Mouse (Mus musculus): ENCODE results near the gene Bcar1.

Bcar1 gene

DNA sequence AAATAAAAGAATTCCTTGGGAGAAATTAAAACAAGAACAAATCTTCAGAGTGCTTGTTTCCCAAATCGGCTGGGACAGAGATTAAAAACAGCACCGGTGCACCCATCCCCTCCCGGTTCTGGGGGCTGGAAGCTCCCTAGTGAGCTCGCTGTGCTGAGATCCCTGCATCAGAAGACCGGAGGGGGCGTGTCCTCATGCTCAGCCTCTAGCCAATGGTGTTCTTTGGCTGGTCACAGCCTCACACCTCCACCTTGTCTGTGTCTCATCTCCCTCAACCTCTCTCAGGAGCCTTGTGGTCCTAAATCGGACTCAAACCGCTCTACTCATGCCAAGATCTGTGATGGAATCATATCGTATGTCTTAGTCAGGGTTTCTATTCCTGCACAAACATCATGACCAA lies 61.1 kb downstream of the Bcar1 start:
- no peak for DNase-seq (ENCODE audit: low read depth, low spot score)

DNA sequence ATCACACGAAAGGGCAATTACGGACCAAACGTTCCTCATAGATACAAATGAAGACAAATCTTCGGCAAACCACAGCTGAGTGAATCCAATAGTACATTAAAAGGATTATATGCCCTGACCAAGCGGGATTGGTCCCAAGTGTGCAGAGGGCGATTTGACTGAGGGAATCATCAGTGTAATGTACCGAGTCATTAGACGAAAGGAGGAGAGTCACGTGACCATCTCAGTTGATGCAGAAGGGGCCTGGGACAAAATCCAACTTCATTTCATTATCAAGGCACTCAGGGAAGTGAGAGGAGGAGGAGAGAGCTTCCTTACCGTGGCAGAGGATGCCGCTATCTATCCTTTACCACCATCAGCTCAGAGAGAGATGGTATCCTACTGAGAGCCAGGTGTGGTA lies 62.5 kb downstream of the Bcar1 start:
- DNase-seq (ENCODE audit: low read depth, low spot score), result no peak

DNA sequence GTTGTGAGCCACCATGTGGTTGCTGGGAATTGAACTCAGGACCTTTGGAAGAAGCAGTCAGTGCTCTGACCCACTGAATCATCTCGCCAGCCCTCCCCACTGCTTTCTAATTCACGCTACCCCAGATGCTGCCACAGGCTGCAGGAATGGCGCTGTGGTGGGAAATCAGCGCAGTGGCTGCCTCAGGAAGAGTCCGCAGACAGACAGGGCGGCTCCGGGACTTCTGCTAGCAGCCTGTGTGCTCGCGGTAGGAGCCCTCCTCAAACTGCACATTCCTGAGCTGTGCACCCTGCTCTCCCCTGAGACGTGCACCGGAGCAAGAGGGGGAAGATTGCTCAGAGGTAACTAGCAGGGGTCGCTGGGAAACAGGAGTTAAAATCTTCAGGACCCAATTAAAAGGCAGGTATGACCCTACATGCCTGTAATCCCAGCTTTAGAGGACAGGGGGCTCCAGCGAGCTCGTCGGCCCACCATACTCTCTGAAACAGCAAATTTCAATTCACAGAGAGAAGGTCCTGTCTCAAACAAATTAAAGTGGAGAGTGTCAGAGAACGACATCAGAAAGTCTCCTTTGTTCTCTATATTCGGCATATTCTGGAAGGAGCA lies 63.1 kb downstream of the Bcar1 start:
- DNase-seq (ENCODE audit: low read depth, low spot score), result no peak

DNA sequence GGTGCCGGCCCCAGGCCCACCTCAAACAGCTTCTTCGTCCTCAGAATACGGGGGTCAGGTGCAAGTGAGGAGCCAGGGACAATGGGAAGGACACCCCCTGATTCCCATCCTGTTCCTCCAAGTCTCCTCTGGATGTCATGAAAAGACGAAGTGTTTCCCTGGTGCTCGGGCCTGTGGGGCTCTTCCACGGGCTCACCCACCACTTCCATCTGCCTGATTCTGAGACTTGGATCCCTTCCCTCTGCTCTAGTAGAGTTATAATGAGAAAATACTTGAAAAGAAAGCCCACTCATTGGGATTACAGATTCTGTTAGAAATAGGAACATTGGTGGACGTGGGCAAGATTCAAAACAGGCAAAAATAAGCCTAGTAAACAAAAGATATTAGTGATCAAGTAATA lies 64.8 kb downstream of the Bcar1 start:
- no peak for DNase-seq (ENCODE audit: low read depth, low spot score)

DNA sequence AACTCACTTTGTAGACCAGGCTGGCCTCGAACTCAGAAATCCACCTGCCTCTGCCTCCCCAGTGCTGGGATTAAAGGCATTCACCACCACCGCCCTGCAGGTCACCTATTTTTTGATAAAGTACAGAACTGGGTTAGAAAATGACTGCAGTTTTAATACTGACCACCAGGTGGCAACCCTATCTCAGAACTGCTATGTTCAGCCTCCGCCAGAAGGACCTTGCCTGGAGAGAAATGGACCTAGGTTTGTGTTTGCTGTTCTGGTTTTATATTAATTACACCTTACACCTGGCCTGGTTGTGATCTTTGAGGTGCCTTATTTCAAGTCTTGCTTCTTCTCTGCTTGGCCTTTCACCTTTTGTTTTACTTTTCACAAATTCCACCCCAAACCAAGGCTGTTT lies 65.5 kb downstream of the Bcar1 start:
- peak; percentile 59 for DNase-seq (ENCODE audit: low read depth, low spot score)

- no peak for DNase-seq (ENCODE audit: low read depth, low spot score)
Measured at GRCm38 (mm10) chr8:111676237-111676636, 67.4 kb downstream of the Bcar1 start.

DNA sequence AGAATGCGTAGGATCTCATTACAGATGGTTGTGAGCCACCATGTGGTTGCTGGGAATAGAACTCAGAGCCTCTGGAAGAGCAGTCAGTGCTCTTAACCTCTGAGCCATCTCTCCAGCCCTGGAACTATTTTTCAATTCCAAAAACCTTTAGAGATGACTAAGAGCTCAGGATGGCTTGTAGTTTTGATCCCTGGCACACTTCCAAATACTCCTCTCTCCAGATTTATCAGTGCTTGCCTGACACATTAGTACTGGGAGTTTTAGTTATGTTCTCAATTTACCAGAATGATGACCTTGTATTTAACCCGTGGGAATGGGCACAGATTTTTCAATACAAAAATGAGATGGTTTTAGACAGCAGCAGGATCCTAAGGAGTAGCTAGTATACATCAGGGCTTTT lies 76.9 kb downstream of the Bcar1 start:
- DNase-seq (ENCODE audit: low read depth, low spot score), result no peak

GRCm38 (mm10) chr8:111662473-111662872 lies 81.1 kb downstream of the Bcar1 start:
- DNase-seq (ENCODE audit: low read depth, low spot score), result peak; percentile 56
